In the genomic region with DNA sequence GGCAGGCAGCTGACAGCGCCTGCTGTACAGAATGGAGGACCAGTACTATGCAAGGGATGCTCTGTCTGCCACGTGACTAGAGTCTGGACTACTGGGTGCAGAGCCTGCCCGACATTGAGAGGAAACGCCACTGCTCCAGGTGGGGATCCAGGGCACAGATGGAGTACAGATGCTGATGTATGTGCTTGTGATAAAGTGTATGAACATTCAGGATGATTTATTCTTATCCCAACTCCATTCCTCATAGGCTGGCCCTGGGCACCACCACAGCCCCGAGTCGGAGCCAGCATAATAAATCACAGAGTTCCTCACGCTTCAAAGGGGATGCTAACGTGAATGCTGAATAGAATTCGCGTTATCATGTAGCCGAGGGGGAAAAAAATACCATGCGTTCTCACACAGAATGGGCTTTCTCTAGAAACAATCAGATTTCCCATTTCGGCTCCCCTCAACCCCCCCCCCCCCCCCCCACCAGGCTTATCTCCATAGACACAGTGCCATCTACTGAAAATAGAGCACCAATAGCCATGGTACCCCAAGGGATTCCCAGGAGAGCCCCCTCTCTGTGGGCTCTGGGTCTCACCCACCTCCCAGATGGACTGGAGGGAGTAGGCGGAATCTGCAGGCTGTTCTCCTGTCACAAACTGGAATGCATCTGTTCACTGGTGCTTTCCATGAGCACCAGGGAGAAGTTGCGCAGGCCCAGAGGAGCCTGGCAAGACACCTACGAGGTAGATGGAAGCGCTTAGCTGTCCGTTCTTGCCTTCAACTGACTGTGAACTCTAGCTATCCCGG, we compare ENCODE assay signal across 10 mouse cellular contexts.
DNase-seq lines count a peak whose midpoint lies in the region; ATAC-seq lines count a peak whose summit lies in the region.
"Had no signal": no experiment of that assay in that cellular context is flagged by ENCODE, and none has a peak within 500 bp of the region (broad histone marks: within the 10 kb centered on the region; RNA-seq: fewer than 3 reads in every experiment).

No protein-coding gene starts in this region.

- no peak for DNase-seq in limb, embryonic 11.5 days (ENCODE audit: low spot score)
- DNase-seq in limb, embryonic 10.5 days (ENCODE audit: low spot score): no peak
- peak; percentile 80 to 97 for DNase-seq in left cerebral cortex, postnatal 25 days (ENCODE audit: low spot score in 2 of 2)
- peak; percentile 42 for DNase-seq in right cerebral cortex, postnatal 4 days
- no peak for DNase-seq in heart, adult 18-20 months
- DNase-seq in kidney, adult 8-10 months: no peak
- DNase-seq in testis, postnatal 14 days (ENCODE audit: low spot score): no peak
- DNase-seq: kidney, adult 18-20 months; lung, adult 18-20 months had no signal

- peak; percentile 39; the same call in 1 of the 2 replicates for ATAC-seq in limb, embryonic 11.5 days (ENCODE audit: insufficient number of reproducible peaks, low FRiP score, low TSS enrichment, low read depth)
- ATAC-seq in hindbrain, embryonic 16.5 days: peak; percentile 91

- H3K36me3 ChIP-seq in limb, embryonic 11.5 days (ENCODE audit: control insufficient read depth, insufficient read depth, low read length): no peaks in the 10 kb centered on the region
- H3K36me3 ChIP-seq in limb, embryonic 10.5 days: no peaks in the 10 kb centered on the region
- H3K36me3 ChIP-seq in hindbrain, embryonic 16.5 days (ENCODE audit: control insufficient read depth, insufficient read depth, low read length): no peaks in the 10 kb centered on the region

- 72% methylated on average over 19 of the region's 19 CpGs for WGBS in limb, embryonic 11.5 days
- 77% methylated on average over 19 of the region's 19 CpGs for WGBS in limb, embryonic 10.5 days
- 52% methylated on average over 19 of the region's 19 CpGs for WGBS in hindbrain, embryonic 16.5 days

- no peak overlapping the region for H3K9ac ChIP-seq in limb, embryonic 11.5 days (ENCODE audit: low read length)
- no peak overlapping the region for H3K9ac ChIP-seq in hindbrain, embryonic 16.5 days (ENCODE audit: low read depth, low read length)

- no peak overlapping the region for H3K4me3 ChIP-seq in limb, embryonic 11.5 days (ENCODE audit: low read depth, low read length)
- H3K4me3 ChIP-seq in limb, embryonic 10.5 days: no peak overlapping the region
- no peak overlapping the region for H3K4me3 ChIP-seq in hindbrain, embryonic 16.5 days (ENCODE audit: low read length)

- intact Hi-C loops in left cerebral cortex, postnatal 25 days (cut with DNase I): loop anchor here (1.0 kb wide), 2 partner anchors 56 to 75 kb away; partner anchors contain the start of genes Acvr1 and Upp2

- no peaks in the 10 kb centered on the region for H3K9me3 ChIP-seq in limb, embryonic 11.5 days (ENCODE audit: control insufficient read depth, low read length)
- H3K9me3 ChIP-seq in limb, embryonic 10.5 days (replicated peaks): no peaks in the 10 kb centered on the region
- no peaks in the 10 kb centered on the region for H3K9me3 ChIP-seq in hindbrain, embryonic 16.5 days (ENCODE audit: control insufficient read depth, low read length)

- H3K27ac ChIP-seq in limb, embryonic 11.5 days (replicated peaks; ENCODE audit: low read depth, low read length): no peak overlapping the region
- H3K27ac ChIP-seq in limb, embryonic 10.5 days: no peak overlapping the region
- no peak overlapping the region for H3K27ac ChIP-seq in hindbrain, embryonic 16.5 days (ENCODE audit: low read depth, low read length)

- H3K27me3 ChIP-seq in limb, embryonic 11.5 days (ENCODE audit: control insufficient read depth, insufficient read depth, low read length): no peaks in the 10 kb centered on the region
- H3K27me3 ChIP-seq in limb, embryonic 10.5 days (ENCODE audit: low read depth, poor library complexity, severe bottlenecking): no peaks in the 10 kb centered on the region
- H3K27me3 ChIP-seq in hindbrain, embryonic 16.5 days (replicated peaks; ENCODE audit: control insufficient read depth, insufficient read depth, low read length): no peaks in the 10 kb centered on the region

- no peak overlapping the region for H3K4me2 ChIP-seq in limb, embryonic 11.5 days (ENCODE audit: low read depth, severe bottlenecking)
- H3K4me2 ChIP-seq in hindbrain, embryonic 16.5 days (ENCODE audit: low read length): peak overlapping the region; percentile 8; the same call in 1 of the 2 replicates

- H3K4me1 ChIP-seq in limb, embryonic 11.5 days (ENCODE audit: control insufficient read depth, insufficient read depth, low read length): no peaks in the 10 kb centered on the region
- no peaks in the 10 kb centered on the region for H3K4me1 ChIP-seq in limb, embryonic 10.5 days
- no peaks in the 10 kb centered on the region for H3K4me1 ChIP-seq in hindbrain, embryonic 16.5 days (ENCODE audit: control insufficient read depth, insufficient read depth, low read depth, low read length)

Comparison
In these comparisons a context has a peak if more than half of its experiments do, and no peak if none do; other contexts are left out.
1. DNase-seq: peak in left cerebral cortex, postnatal 25 days (2 of 2) and right cerebral cortex, postnatal 4 days (single experiment); none in limb, embryonic 11.5 days (single experiment), limb, embryonic 10.5 days (single experiment), heart, adult 18-20 months (0 of 2), kidney, adult 8-10 months (0 of 2) and testis, postnatal 14 days (single experiment).